Mouse (Mus musculus) urinary bladder, postnatal 36 days (tissue): ENCODE data around the gene Aadacl3.

Experiments used
- DNase-seq, 2 experiments: peaks; one replicate each; pipeline ENCODE4 v3.0.0; 2022; ENCODE audit warnings: low spot score in 2 of 2, mixed read lengths in 1 of 2

The Aadacl3 gene

DNA sequence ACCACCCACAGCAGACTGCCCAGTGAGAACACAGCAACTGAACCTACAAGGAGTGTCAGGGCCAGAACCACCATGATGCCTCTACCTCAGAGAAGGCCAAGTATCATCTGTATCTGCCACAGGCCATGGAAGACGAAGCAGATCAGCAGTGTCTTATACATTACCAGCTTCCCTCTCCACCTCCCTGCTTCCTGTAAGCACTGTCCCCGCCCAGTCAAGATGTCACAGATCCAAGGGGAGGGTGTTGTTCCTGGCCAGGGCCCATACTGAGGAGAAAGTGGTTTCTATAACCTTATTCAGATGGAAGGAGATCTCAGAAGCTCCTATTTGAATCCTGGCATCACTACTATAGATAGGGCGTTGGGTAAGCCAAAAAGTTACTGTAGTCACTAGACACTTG, at the start of gene Aadacl3:
TSS of gene Aadacl3 (minus strand) at position 101 of the 400 bp plus-strand sequence.
- no peak for DNase-seq

DNA sequence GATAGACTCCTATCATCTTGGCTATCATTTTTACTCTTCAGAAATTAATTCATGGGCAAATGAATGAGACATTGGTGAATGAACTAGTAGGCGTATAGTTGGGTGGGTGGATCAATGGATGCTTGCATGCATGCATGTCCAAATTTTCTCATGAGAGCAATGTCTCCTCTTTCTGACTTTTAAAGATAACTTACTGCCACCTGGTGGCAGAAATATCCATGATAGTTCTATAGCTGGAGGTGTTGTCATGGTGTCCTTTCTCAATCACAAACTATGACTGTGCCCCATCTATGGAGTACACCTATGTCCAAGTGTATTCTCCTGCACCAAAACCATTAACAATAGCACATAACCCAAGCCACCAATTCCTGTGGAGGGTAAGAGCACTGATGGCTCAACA, 43.0 kb upstream of the Aadacl3 start:
- DNase-seq = no peak

DNA sequence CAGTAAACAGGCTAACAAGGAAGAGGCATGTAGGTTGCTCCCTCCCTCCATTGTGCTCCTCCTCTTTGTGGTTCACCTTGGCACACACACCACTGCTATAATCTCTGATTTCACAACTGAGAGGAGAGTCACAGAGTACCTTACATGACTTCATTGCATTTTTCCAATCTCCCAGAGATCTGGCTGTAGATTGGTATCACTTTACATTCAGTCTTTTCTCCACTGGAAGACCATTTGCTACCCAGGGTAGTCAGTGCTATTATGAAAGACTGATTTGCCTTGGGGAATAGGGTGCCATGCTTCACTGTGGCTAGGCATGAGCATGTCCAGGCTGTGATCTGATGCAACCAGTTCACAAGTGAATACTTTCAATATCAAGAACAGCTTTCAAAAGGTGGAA, 29.8 kb upstream of the Aadacl3 start:
- no peak for DNase-seq

DNA sequence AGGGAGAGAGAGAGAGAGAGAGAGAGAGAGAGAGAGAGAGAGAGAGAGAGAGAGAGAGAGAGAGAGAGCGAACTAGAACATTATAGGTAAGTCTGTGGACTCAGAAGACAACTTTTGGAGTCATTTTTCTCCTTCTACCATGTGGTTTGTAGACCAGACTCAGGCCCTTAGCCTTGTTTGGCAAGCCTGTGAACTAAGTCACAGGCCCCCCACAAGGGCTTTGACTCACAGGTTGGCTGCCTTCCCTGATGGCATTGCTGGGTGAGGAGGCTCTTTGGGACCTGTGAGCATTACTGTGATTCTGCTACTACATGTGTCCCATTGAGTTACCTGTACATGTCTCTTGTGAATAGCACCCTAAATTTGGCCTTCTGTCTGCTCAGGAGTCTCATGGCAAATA, 4.5 kb upstream of the Aadacl3 start:
- no peak for DNase-seq

DNA sequence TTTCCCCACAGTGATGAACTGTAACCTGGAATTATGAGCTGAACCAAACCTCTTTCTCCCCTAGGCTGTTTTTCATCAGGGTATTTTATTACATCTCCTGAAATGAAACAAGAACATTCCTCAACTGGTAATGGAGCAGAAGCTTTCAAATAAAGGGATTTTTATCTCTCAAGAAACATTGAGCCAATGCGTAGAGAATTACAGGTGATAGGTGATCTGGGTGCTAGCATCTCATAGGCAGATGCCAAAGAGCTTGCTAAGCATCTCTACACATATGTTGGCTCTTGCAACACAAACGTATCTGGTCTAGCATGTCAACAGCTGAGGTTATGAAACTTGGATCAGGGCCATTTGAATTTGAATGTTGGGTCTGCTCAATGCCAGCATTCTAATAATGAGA, 1.6 kb upstream of the Aadacl3 start:
- no peak for DNase-seq

DNA sequence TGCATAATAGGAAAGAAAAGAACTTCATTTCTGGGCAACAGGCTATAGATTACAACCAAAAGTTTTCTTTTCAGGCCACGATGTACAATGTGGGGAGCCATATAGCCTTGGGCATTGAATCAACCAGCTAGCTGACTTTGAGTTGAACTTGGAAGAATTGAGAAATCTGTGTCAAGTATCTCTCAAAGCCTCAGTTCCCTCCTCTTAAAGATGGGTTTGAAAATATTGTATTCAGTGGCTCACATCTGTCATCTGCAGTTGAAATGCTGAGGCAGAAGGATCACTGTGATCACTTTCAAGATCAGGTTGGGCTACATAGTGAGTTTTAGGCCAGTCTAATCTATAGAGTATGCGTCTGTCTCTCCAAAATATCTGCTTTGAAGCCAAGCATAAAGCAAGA, 10.3 kb downstream of the Aadacl3 start, which contains the start of gene Gm9944:
TSS of gene Gm9944 (minus strand) at position 101 of the 400 bp plus-strand sequence.
- DNase-seq = no peak

DNA sequence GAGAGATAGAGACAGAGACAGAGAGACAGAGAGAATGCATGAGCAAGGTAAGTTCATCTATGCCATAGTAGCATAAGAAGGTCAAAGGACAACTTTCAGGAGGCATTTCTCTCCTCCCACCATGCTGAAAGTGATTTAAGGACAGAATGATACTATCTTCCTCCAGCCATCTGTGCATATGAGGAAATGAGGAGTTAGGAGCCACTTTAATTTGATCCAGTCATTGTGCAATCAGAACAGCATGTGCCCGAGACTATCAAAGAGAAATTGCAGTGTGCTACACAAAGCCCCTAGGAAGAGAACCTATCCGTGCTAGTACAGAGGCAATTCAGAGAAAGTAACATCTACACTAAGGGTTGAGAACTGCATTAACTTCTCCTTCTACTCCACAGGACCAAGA, 15.0 kb downstream of the Aadacl3 start:
- no peak for DNase-seq

DNA sequence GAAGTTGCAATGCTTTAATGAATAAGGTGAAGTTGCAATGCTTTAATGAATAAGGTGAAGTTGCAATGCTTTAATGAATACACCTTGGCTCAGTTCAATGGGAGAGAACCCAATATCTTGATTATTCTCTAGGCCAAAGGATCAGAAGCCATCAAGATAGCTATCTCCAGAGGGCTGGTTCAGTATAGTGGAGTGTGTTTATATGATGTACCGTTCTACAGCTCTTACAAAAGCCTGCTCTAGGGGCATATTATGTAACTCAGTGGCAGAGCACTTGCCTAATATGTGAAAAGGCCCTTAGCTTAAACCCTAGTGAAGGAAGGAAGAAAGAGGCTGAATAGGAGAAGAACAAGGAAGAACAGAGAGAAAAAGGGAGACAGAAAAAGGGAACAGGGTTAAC, 22.0 kb downstream of the Aadacl3 start:
- no peak for DNase-seq

DNA sequence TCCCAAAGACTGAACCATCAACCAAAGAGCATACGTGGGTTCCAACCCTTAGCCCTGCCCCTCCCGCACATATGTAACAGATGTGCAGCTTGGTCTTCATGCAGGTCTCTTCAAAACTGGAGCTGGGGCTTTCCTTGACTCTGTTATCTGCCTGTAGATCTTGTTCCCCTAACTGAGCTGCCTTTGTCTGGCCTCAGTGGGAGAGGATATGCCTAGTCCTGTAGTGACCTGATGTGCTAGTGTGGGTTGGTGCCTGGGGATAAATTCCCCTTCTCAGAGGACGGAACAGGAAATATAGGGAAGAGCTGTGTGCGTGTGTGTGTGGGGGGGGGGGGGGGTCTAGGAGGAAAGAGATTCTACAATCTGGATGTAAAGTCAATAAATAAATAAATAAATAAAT, 22.5 kb downstream of the Aadacl3 start:
- DNase-seq = no peak

DNA sequence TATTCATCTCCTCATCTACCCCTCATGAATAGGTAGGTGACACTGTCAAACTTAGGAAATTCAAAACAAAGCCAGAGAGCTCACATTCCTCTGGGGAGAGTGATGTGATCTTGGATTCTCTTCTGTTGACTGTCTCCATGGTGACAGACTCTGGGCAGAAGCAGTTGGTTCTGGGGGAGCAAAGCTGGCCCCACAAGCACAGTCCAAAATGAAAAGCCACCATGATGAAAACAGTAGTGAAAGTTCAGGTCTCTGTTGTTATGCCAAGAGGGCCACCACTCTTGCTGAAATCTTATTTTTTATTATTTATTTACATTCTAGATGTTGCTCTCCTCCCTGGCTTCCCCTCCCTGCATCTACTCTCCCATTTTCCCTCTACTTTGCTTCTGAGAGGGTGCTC, 24.9 kb downstream of the Aadacl3 start, which contains the start of gene 1700012P22Rik:
TSS of gene 1700012P22Rik (minus strand) at position 101 of the 400 bp plus-strand sequence.
- no peak for DNase-seq

DNA sequence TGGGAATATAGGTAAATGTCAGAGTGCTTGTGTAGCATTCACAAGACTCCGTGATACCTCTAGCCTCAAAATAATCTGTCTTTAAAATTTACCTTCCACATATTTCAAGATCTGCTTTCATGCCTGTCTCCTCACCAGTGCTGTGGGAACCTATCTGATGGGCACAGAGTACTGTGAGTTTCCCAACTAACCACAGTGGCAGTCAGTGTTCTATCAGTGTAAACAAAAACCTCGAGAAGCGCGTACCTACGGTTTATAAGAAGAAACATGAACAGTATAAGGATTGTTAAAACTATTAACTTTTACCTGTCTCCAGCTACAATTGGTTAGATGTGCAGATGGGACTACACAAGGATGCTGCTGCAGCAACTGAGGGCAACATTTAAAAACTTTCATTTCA, 30.3 kb downstream of the Aadacl3 start:
- DNase-seq = no peak

DNA sequence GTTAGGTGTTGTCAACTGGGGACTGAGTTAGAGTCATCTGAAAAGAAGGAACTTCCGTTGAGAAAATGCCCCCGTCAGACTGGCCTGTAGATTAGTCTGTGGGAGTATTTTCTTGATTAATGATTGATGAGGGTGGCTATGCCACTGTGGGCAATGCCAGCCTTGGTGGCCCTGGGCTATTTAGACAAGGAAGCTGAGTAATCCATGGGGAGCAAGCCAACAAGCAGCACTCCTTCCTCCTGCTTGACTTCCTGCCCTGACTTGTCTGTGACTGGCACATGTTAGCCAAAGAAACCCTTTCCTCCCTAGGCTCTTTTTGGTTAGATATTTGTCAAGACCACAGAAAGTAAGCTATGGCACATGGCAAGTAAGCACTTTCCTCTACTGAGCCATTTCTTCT, 32.8 kb downstream of the Aadacl3 start:
- no peak for DNase-seq

DNA sequence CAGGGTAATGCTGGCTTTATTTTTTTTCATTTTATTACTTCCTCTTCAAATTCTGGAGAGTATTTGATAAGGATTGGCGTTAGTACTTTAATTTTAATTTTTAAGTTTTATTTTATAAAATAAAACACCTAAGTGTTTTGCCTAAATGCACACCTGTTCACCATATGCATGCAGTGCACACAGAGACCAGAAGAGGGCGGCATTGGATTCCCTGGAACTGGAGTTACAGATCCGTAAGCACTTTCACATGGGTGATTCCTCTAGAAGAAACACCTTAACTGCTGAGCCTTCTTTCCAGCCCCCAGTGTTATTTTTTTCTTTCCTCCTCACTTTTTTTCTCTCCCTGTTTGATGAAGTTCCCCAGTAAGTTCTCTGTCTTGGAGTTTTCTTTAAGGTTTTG, 34.7 kb downstream of the Aadacl3 start:
- DNase-seq = peak; percentile 6 to 28

DNA sequence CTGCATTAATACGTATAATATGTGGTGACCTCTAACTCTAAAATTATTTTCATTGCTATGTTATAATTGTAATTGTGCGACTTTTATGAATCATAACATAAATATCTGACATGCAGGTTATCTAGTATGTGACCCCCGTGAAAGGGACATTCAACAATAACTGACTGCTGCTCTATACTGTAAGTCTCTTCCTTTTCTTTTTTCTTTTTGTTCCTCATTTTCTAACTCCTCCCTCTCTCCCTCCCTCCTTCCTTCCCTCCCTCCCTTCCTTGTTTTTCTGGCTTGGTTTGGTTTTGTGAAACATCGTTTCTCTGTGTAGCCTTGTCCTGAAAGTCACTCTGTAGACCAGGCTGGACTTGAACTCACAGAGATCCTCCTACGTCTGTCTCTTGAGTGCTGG, 39.0 kb downstream of the Aadacl3 start:
- DNase-seq = no peak

DNA sequence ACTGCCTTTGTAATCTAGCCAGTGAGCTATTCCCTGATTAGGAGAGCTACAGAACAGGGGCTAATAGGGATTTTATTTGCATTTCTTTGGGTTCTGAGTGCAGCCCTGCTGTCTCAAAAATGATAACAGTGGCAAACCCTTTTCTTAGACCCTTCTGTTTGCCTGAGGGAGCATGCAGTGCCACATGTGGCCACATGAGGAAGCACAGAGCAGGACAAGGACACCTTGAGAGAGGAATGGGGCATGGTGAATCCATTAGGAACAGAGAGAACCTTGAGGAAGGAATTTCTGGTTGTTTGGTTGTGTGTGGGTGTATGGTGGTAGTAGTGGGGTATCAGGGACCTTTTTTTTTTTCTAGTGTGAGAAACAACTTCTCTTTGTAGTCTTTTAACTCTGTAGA, 42.9 kb downstream of the Aadacl3 start:
- no peak for DNase-seq

DNA sequence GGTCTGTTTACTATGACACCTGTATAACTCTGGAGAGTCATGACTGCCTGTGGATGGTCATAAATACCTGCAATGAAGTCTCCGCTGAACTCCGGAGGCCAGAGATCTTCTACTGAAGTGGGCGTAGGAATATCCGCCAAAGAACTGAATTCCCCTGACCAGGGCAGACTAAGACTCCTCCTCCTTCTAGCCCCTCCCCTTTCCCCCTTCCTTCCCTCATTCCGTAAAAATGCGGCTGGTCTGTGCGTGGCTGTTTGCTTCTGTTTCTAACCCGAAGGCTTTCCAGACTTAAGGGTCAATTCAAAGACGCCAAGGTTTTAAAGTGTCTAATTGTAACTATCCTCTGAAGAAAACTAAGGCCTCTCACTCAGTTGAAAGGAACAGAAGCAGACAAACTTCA, 55.3 kb downstream of the Aadacl3 start, which contains the start of gene Pramef12:
TSS of gene Pramef12 (minus strand) at position 175 of the 400 bp plus-strand sequence.
- DNase-seq = no peak

DNA sequence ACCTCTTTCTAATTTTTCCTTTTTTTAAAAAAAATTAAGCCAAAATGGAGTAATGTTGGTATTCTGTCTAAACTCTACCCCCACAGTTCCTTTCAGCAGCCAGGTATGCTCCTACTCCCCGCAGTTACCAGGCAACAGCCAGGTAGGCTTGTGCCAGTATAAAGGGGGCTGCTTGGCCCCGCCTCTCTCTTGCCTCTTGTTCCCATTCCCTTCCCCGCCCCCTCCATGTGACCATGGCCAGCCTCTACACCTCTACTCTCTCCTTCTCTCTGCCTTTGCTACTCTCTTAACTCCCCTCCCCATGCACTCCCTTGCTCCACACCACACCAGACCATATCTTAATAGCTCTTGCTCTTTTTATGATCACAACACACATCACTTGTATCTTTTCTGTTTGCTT, 57.3 kb downstream of the Aadacl3 start:
- no peak for DNase-seq

DNA sequence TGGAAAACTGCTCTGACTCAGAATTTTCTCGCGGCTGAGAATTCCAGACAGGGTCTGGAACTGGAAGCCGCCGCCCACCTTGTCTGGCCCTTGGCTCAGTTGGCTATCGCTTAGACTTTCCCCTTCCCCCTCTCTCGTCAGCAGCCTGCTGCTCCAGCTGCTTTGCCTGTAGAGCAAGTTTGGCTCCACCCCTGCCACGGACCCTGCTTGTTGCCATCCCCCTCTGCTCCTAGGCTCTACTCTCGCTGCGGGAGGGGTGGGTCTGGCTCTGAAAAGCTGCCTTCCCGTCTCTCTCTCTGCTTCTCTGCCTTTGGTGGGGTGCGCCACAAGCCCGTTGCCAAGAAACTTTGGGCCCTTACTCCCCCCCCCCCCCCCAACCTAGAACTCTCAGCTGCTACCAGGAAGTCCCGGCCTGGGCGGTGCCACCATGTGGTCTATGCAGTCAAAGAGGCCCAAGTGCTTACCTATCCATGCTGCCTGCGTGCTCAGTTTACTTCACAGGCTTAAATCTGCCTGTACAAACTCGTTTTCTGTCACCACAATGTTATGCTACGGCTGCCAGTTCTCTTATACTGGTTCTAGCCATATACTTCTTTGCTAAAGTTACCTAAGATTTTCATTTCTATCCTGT, 59.0 kb downstream of the Aadacl3 start:
- peak; percentile 44 to 49 for DNase-seq
